In genomic region chr11:53736771-53737572, GRCm38 (mm10) we compare ENCODE assay signal across 8 mouse cellular contexts. TPM values are rescaled to one million over a fixed set of nuclear protein-coding genes. Genes with fewer than 3 reads are reported as not detected.
DNase-seq lines count a peak whose midpoint lies in the region; ATAC-seq lines count a peak whose summit lies in the region.

No protein-coding gene starts in this region.

- 54% methylated on average over 14 of the region's 14 CpGs for WGBS in intestine, embryonic 15.5 days

- peak; percentile 91 for DNase-seq in adipocyte (ENCODE audit: low spot score)
- peak; percentile 59 to 75 for DNase-seq in cerebellum, postnatal 4 days (ENCODE audit: low spot score in 2 of 2)
- DNase-seq in gastrocnemius, postnatal 10 days = peak; percentile 78
- DNase-seq in left cerebral cortex, postnatal 10 days (ENCODE audit: extremely low spot score in 1 of 2, low spot score in 2 of 2) = peak; percentile 56 to 79
- DNase-seq in right cerebral cortex, postnatal 36 days (ENCODE audit: low spot score in 2 of 2) = peak; percentile 56 to 71
- DNase-seq in yolk sac, embryonic 10.5 days (ENCODE audit: low spot score) = peak; percentile 66

- no peak overlapping the region for H3K4me3 ChIP-seq in intestine, embryonic 15.5 days (replicated peaks)

- ATAC-seq in intestine, embryonic 15.5 days = peak; percentile 60
- peak; percentile 75 for ATAC-seq in megakaryocyte-erythroid progenitor cell, adult 5-6 weeks (replicated peaks; ENCODE audit: low FRiP score, low TSS enrichment, poor library complexity, severe bottlenecking)

- no peaks in the 10 kb centered on the region for H3K27me3 ChIP-seq in intestine, embryonic 15.5 days (replicated peaks)

- no peak overlapping the region for H3K27ac ChIP-seq in intestine, embryonic 15.5 days

- no peaks in the 10 kb centered on the region for H3K36me3 ChIP-seq in intestine, embryonic 15.5 days

- no peaks in the 10 kb centered on the region for H3K9me3 ChIP-seq in intestine, embryonic 15.5 days

- no peak overlapping the region for H3K4me2 ChIP-seq in intestine, embryonic 15.5 days (replicated peaks)

- H3K9ac ChIP-seq in intestine, embryonic 15.5 days = no peak overlapping the region

- H3K4me1 ChIP-seq in intestine, embryonic 15.5 days (replicated peaks) = no peaks in the 10 kb centered on the region; the same call in 1 of the 2 replicates

- intact Hi-C loops in left cerebral cortex, postnatal 10 days (cut with DNase I) = loop anchor here (5.0 kb wide), 2 partner anchors 115 to 265 kb away; partner anchors contain the start of gene Gm9837

RNA-seq across cellular contexts. Expression of gene Il5, which starts 16.4 kb away (rescaled TPM):
- total RNA-seq in gastrocnemius, postnatal 10 days (2021) = not detected
- polyA plus RNA-seq in intestine, embryonic 15.5 days (2015; fragmentation: Nextera tagmentation; extraction: Ambion mirVana) = not detected in 2 replicates
- under 1 TPM in 1 of 2 experiments, not detected in 1; 0.30 TPM for total RNA-seq in left cerebral cortex, postnatal 10 days (2021)
- not detected in 2 replicates for total RNA-seq in megakaryocyte-erythroid progenitor cell, adult 5-6 weeks (2014; fragmentation: Nextera tagmentation)
- total RNA-seq in megakaryocyte-erythroid progenitor cell, adult 5-6 weeks (2017) = not detected in 2 replicates

RNA-seq across cellular contexts. Expression of gene Rad50, which starts 29.9 kb away (rescaled TPM):
- total RNA-seq in gastrocnemius, postnatal 10 days (2021) = 10 to 100 TPM in 1 of 2 experiments, 1 to 10 TPM in 1; 7.9 to 10.1 TPM
- 30.9 and 35.4 TPM in 2 replicates for polyA plus RNA-seq in intestine, embryonic 15.5 days (2015; fragmentation: Nextera tagmentation; extraction: Ambion mirVana)
- total RNA-seq in left cerebral cortex, postnatal 10 days (2021) = 1 to 10 TPM; 9.4 to 9.7 TPM
- 53.6 and 58.6 TPM in 2 replicates for total RNA-seq in megakaryocyte-erythroid progenitor cell, adult 5-6 weeks (2014; fragmentation: Nextera tagmentation)
- 91.4 and 110 TPM in 2 replicates for total RNA-seq in megakaryocyte-erythroid progenitor cell, adult 5-6 weeks (2017)

RNA-seq across cellular contexts. Expression of gene Irf1, which starts 32.8 kb away (rescaled TPM):
- 10 to 100 TPM in 1 of 2 experiments, 1 to 10 TPM in 1; 9.4 to 13.7 TPM for total RNA-seq in gastrocnemius, postnatal 10 days (2021)
- polyA plus RNA-seq in intestine, embryonic 15.5 days (2015; fragmentation: Nextera tagmentation; extraction: Ambion mirVana) = 43.5 and 45.9 TPM in 2 replicates
- 1 to 10 TPM; 2.3 to 3.3 TPM for total RNA-seq in left cerebral cortex, postnatal 10 days (2021)
- total RNA-seq in megakaryocyte-erythroid progenitor cell, adult 5-6 weeks (2014; fragmentation: Nextera tagmentation) = 3.1 and 4.4 TPM in 2 replicates
- total RNA-seq in megakaryocyte-erythroid progenitor cell, adult 5-6 weeks (2017) = 39.2 and 50.6 TPM in 2 replicates

RNA-seq across cellular contexts. Expression of gene Gm17334, which starts 36.0 kb away (rescaled TPM):
- under 1 TPM; 0.26 to 0.70 TPM for total RNA-seq in gastrocnemius, postnatal 10 days (2021)
- polyA plus RNA-seq in intestine, embryonic 15.5 days (2015; fragmentation: Nextera tagmentation; extraction: Ambion mirVana) = 0.26 and 0.32 TPM in 2 replicates
- total RNA-seq in left cerebral cortex, postnatal 10 days (2021) = under 1 TPM in 1 of 2 experiments, not detected in 1; 0.41 TPM
- not detected in 2 replicates for total RNA-seq in megakaryocyte-erythroid progenitor cell, adult 5-6 weeks (2014; fragmentation: Nextera tagmentation)
- total RNA-seq in megakaryocyte-erythroid progenitor cell, adult 5-6 weeks (2017) = 0.89 TPM in 1 of 2 replicates, not detected in the other

Comparison
In these comparisons a context has a peak if more than half of its experiments do, and no peak if none do; other contexts are left out.
1. RNA of gene Rad50, which starts 29.9 kb away (total RNA-seq): 53.6 to 110 TPM in megakaryocyte-erythroid progenitor cell, adult 5-6 weeks; 7.9 to 10.1 TPM in gastrocnemius, postnatal 10 days and 9.4 to 9.7 TPM in left cerebral cortex, postnatal 10 days; every median in the first group is over 4 times any median in the second.
2. Peak in every context shown above with its lines, with median percentiles within 50 percentile points of each other: DNase-seq.